Mouse (Mus musculus) frontal cortex, adult 2 months (tissue): ENCODE data around the gene Sumf1. TPM values are rescaled to one million over a fixed set of nuclear protein-coding genes. Genes with fewer than 3 reads are reported as not detected.

Experiments used
- DNase-seq, 2 experiments: peaks; one replicate each; pipeline ENCODE4 v3.0.0; 2022; ENCODE audit warnings: low spot score in 1 of 2; ENCODE audit errors: extremely low spot score in 1 of 2
- polyA plus RNA-seq: library from polyadenylated mRNA; depleted of rRNA; stranded (reverse); fragments of >200 nt; gene quantifications from 2 replicates; pipeline ENCODE4 v1.2.3, GENCODE M21; 2012

Gene Sumf1
- polyA plus RNA-seq, 1 experiment, result 18.7 TPM

GRCm38 (mm10) chr6:108211896-108212880, 26.8 kb upstream of the Sumf1 start:
- DNase-seq, result no peak

- no peak for DNase-seq
Observed at GRCm38 (mm10) chr6:108206914-108207566, 21.7 kb upstream of the Sumf1 start.

- no peak for DNase-seq
Observed at GRCm38 (mm10) chr6:108206145-108206544, 20.8 kb upstream of the Sumf1 start.

- no peak for DNase-seq
Observed at GRCm38 (mm10) chr6:108204322-108204721, 18.9 kb upstream of the Sumf1 start.

- no peak for DNase-seq
Observed at GRCm38 (mm10) chr6:108198286-108198685, 12.9 kb upstream of the Sumf1 start.

GRCm38 (mm10) chr6:108197117-108197516, 11.7 kb upstream of the Sumf1 start:
- no peak for DNase-seq

GRCm38 (mm10) chr6:108196665-108197064, 11.3 kb upstream of the Sumf1 start:
- no peak for DNase-seq

GRCm38 (mm10) chr6:108192632-108193031, 7.2 kb upstream of the Sumf1 start:
- DNase-seq, result no peak

- DNase-seq, result no peak
Observed at GRCm38 (mm10) chr6:108190690-108191089, 5.3 kb upstream of the Sumf1 start.

GRCm38 (mm10) chr6:108185685-108186009, 265 bp upstream of the Sumf1 start:
- no peak for DNase-seq

GRCm38 (mm10) chr6:108179087-108179486, 6.3 kb downstream of the Sumf1 start:
- no peak for DNase-seq

- DNase-seq, result peak in 1 of 2 experiments; percentile 41
Observed at GRCm38 (mm10) chr6:108174181-108174580, 11.2 kb downstream of the Sumf1 start.

GRCm38 (mm10) chr6:108172219-108172618, 13.2 kb downstream of the Sumf1 start:
- DNase-seq, result no peak

- DNase-seq, result no peak
Observed at GRCm38 (mm10) chr6:108169466-108169865, 15.9 kb downstream of the Sumf1 start.

- DNase-seq, result no peak
Observed at GRCm38 (mm10) chr6:108168723-108169122, 16.7 kb downstream of the Sumf1 start.

GRCm38 (mm10) chr6:108167946-108168680, 17.3 kb downstream of the Sumf1 start:
- no peak for DNase-seq

GRCm38 (mm10) chr6:108165598-108165997, 19.8 kb downstream of the Sumf1 start:
- no peak for DNase-seq

GRCm38 (mm10) chr6:108164935-108165334, 20.4 kb downstream of the Sumf1 start:
- DNase-seq, result no peak

- DNase-seq, result peak in 1 of 2 experiments; percentile 27
Observed at GRCm38 (mm10) chr6:108160608-108161007, 24.8 kb downstream of the Sumf1 start.

GRCm38 (mm10) chr6:108156881-108157280, 28.5 kb downstream of the Sumf1 start:
- DNase-seq, result no peak

- no peak for DNase-seq
Observed at GRCm38 (mm10) chr6:108154243-108154642, 31.1 kb downstream of the Sumf1 start.
